Mouse (Mus musculus): ENCODE measurements around the gene Dync1li1.

- TF ChIP-seq POLR2A (IDR thresholded peaks at IDR 0.05; ENCODE audit: borderline replicate concordance, insufficient read depth, low read length) (no peak), CTCF (IDR thresholded peaks at IDR 0.05; ENCODE audit: borderline replicate concordance, insufficient read depth, low read depth, low read length) (no peak)
These were observed 2.5 kb downstream of the Dync1li1 start for GRCm38 (mm10) chr9:114691112-114691511.

Measured in cerebellum, adult 2 months (tissue).